Mouse (Mus musculus) testis, adult 2 months (tissue): ENCODE measurements at regions not wholly inside any gene's neighbourhood (a gene's known extent, or its start where the extent isn't known, plus 50 kb on each side); places are given as distances from the start of the nearest gene placed in this dataset.

ENCODE experiments used
- CTCF ChIP-seq: fragments of 200-500 bp; IDR thresholded peaks from 2 replicates; pipeline ENCODE4 v1.5.1; 2012; ENCODE audit warnings: low read depth, mild to moderate bottlenecking, inconsistent platforms, low read length, moderate library complexity; ENCODE audit not compliant: control insufficient read depth, insufficient read depth, insufficient replicate concordance
- POLR2A ChIP-seq: fragments of 200-500 bp; IDR thresholded peaks from 2 replicates; pipeline ENCODE4 v1.6.1; 2012; ENCODE audit warnings: low read depth, mild to moderate bottlenecking, inconsistent platforms, low read length, moderate library complexity; ENCODE audit not compliant: control insufficient read depth

DNA sequence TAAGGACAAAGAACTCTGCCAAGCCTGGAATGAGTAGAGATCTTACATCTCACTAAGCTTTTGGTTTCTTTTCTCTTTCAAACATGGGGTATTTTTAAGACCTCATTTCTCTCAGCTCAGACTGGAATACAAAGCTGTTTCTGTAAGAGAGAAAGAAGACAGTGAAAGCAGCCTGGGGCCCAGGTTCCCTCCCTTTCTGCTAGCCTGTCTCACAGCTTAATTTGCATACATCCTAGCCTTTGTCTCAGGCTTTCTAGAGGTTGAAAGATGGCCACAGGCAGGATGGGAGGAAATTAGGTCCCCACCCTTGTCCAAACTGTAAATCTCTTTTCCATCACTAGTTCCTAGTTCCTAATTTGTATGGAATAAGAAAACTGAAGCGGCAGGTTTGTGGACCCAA lies 483.0 kb downstream of the Slc4a3 start:
- TF ChIP-seq POLR2A: no peak
- no peak for TF ChIP-seq CTCF
